Mouse (Mus musculus) limb, embryonic 15.5 days (tissue): ENCODE data around the gene Nexmif. TPM values are rescaled to one million over a fixed set of nuclear protein-coding genes. Genes with fewer than 3 reads are reported as not detected.
"Not testable (repeated sequence)": the region's sequence is repeated elsewhere in the genome, so short reads cannot be mapped to it uniquely, and the experiment has no call there.

ENCODE experiments used
- ATAC-seq: fragments of 200-750 bp; cut with Nextera tagmentation; 2 replicates; pipeline ENCODE4 v1.8.0; 2017; ENCODE audit warnings: low read depth, moderate TSS enrichment; ENCODE audit not compliant: insufficient number of reproducible peaks, low FRiP score, low TSS enrichment
- H3K27ac ChIP-seq: fragments of 300-500 bp; sonication (generic); 2 replicates; pipeline ENCODE4 v1.5.1; 2015; ENCODE audit warnings: moderate library complexity, mild to moderate bottlenecking, inconsistent platforms
- H3K27me3 ChIP-seq: fragments of 300-500 bp; sonication (generic); 2 replicates; pipeline ENCODE4 v1.6.1; 2015; ENCODE audit warnings: inconsistent platforms
- H3K36me3 ChIP-seq: fragments of 300-500 bp; sonication (generic); 2 replicates; pipeline ENCODE4 v1.6.1; 2015; ENCODE audit warnings: inconsistent platforms
- H3K4me1 ChIP-seq: fragments of 300-500 bp; sonication (generic); 2 replicates; pipeline ENCODE4 v1.6.1; 2015; ENCODE audit warnings: inconsistent platforms
- H3K4me2 ChIP-seq: fragments of 300-500 bp; sonication (generic); 2 replicates; pipeline ENCODE4 v1.6.1; 2015; ENCODE audit warnings: mild to moderate bottlenecking, inconsistent platforms
- H3K4me3 ChIP-seq: fragments of 300-500 bp; sonication (generic); 2 replicates; pipeline ENCODE4 v1.5.1; 2015; ENCODE audit warnings: mild to moderate bottlenecking, inconsistent platforms
- H3K9ac ChIP-seq: fragments of 300-500 bp; sonication (generic); 2 replicates; pipeline ENCODE4 v1.6.1; 2015; ENCODE audit warnings: inconsistent platforms
- H3K9me3 ChIP-seq: fragments of 300-500 bp; sonication (generic); 2 replicates; pipeline ENCODE4 v1.6.1; 2016; ENCODE audit warnings: inconsistent platforms
- WGBS: fragments of 180-500 bp; shearing (Covaris S2); methylation state at CpG from one replicate; pipeline ENCODE4 v1.1.7; 2015; 5-methylcytosine and 5-hydroxymethylcytosine counted together
- polyA plus RNA-seq: library from polyadenylated mRNA; unstranded; fragments of >200 nt; fragmentation: Nextera tagmentation; extraction: Ambion mirVana; gene quantifications from 2 replicates; pipeline ENCODE4 v1.2.1, GENCODE M21; 2015

Gene Nexmif
- polyA plus RNA-seq: 2.7 and 3.3 TPM in 2 replicates

DNA sequence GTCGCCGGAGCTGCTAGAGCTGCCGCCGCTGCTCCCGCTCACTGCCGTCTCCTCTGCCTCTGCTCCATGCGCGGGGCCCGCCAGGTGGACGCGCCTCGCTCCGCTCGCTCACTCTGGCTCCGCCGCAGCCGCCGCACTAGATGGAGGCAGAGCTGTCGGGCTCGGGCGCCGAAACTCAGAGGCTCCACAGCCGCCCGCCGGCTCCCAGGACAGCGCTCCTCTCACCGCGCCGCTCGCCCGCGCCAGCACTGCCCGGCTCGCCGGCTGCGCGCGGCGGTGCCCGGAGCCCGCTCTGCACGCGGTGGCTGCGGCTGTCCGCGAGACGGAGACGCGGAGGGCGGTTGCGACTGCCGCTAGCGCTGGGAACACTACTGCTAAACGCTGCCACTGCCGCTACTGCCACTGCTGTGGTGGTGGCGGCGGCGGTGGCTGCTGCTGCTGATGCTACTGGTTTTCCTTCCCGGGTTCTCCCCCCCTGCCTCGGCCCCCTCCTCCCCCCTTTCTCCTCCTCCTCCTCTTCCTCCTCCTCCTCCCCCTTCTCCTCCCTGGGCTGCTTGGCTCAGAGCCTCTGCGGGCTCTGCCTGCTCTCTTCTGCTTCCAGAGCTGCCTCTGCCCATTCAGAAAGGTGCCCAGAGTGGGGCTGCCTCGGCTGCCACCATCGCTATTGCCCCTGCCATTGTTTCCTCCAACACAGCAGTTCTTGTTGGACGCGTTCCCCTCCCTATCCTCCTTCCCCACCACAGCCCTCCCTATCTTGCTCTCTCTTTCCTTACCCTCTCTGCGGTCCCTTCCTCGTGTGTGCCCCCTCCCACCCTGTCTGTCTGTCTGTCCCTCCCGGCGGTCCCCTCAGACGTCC is at the start of gene Nexmif:
Gene Nexmif (minus strand): TSS at position 450 of the 856 bp plus-strand sequence.
- Histone ChIP-seq H3K4me2 (peak within 1 kb of the TSS; percentile 64), H3K27me3 (peaks cover 35% of the 10 kb centered on the region), H3K27ac (peak within 1 kb of the TSS; percentile 78), H3K9ac (peak within 1 kb of the TSS; percentile 37), H3K9me3 (no peaks in the 10 kb centered on the region), H3K36me3 (no peaks in the 10 kb centered on the region), H3K4me1 (no peaks in the 10 kb centered on the region), H3K4me3 (peak within 1 kb of the TSS; percentile 55)
- 20% methylated on average over 57 of the region's 70 CpGs for WGBS
- ATAC-seq: peak; percentile 72; the same call in 1 of the 2 replicates

DNA sequence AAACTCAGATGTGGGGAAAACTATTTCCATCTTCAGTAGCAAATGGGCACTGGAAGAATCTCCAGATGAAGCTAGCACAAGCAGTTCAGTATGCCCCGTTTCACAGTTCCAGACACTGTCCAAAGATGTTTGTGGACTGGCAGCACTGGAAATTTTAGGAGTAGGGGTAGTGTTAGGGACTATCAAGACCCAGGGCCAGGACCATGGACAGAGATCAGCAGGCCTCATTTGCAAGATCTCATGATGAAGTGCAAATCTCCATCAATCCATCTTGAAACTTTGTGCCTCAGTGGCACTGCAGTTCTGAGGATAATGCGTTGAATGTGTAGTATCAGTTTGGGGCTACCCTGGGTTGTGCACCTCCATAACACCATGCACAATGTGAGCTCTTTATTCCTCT is 7.7 kb upstream of the Nexmif start:
- Histone ChIP-seq H3K4me2 (no peak overlapping the region), H3K4me3 (no peak overlapping the region), H3K27ac (no peak overlapping the region), H3K27me3 (no peaks in the 10 kb centered on the region; the same call in 1 of the 2 replicates), H3K9me3 (no peaks in the 10 kb centered on the region), H3K36me3 (no peaks in the 10 kb centered on the region), H3K4me1 (no peaks in the 10 kb centered on the region), H3K9ac (no peak overlapping the region)
- no peak for ATAC-seq
- 65% methylated on average over 2 of the region's 2 CpGs for WGBS

DNA sequence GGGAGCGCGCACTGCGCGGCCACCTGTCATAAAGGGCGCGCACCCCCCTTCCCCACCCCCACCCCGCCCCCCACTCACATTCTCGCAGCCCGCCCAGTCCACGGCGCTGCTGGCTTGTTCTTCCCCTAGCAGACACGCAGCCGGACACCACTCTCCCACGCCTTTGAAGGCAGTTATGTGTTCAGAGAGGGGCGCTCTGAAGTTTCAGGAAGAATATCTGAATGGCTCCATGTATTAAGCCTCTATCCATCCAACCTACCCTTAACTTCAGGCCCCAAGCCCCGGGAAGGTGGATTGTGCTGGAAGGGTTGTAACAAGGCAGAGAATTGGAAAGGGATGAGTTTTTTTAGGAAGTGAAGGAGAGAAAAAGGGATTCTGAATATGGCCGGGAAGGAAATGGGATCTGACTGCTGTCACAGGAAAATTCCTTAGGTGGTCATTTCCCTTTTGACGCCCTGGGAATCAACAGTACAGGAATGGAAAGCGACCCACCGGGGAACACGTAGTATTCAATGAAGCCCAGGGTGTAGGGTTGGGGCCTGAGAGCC is 681 bp upstream of the Nexmif start:
- H3K27me3 ChIP-seq: peaks cover 30% of the 10 kb centered on the region
- H3K36me3 ChIP-seq: no peaks in the 10 kb centered on the region
- no peaks in the 10 kb centered on the region for H3K9me3 ChIP-seq
- H3K9ac ChIP-seq: no peak overlapping the region
- H3K4me1 ChIP-seq: no peaks in the 10 kb centered on the region
- H3K27ac ChIP-seq: no peak overlapping the region
- peak overlapping the region; percentile 64 for H3K4me2 ChIP-seq
- 25% methylated on average over 21 of the region's 21 CpGs for WGBS
- H3K4me3 ChIP-seq: peak overlapping the region; percentile 55
- no peak for ATAC-seq

DNA sequence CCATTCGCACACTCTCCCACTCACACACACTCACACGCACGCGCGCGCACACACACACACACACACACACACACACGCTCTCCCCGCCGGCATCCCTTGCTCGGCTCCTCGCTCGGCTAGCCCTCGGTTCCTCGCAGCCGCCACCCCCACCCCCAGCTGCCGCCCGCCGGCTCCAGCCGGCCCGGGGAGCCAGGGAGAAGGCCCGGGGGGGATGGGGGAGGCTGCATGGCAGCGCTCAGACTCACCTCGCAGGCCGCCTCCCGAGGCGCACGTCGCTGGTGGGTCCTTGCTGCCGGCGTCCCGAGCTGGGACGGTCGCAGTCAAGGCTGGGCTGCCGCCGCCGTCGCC is 623 bp downstream of the Nexmif start:
- peak overlapping the region; percentile 78 for H3K27ac ChIP-seq
- 36% methylated on average over 16 of the region's 37 CpGs for WGBS
- ATAC-seq: peak; percentile 63
- H3K4me1 ChIP-seq: no peaks in the 10 kb centered on the region
- H3K9me3 ChIP-seq: no peaks in the 10 kb centered on the region
- H3K27me3 ChIP-seq: peaks cover 35% of the 10 kb centered on the region
- peak overlapping the region; percentile 64 for H3K4me2 ChIP-seq
- peak overlapping the region; percentile 55 for H3K4me3 ChIP-seq
- peak overlapping the region; percentile 37 for H3K9ac ChIP-seq
- no peaks in the 10 kb centered on the region for H3K36me3 ChIP-seq

DNA sequence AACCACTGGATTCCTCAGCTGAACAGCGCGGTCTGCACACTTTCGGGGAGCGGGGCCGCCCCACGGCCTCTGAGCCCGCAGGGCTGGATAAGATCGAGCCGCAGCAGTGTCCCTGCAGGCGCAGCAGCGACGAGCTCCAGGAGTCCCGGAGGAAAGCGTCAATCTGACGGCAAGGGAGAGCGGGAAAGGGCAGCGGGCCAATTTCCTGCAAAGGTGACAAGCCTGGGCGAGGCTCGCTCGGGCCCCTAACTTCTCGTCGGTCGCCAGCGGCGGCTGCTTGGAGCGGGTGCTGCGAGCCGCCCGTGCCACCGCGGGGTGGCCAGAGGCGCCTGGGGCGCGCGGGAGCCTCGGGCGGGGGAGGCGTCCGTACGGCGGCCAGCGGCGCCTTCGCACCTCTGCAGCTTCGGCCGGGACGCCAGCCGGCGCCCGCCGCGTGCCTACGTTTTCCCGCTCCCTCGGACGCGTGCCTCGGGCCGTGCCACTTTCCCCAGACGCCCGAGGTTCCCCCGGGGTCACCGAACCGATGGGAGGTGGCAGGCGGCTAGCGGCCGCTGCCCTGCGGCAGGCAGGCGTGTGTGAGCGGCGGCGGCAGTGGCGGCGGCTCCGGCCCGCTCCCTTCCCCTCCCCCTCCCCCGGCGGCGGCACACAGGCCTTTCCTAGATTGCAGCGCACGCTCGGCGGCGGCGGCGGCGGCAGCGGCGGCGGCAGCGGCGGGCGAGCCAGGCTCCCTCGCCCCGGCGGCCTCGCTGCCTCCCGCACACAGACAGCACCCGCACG is 1.2 kb downstream of the Nexmif start:
- Histone ChIP-seq H3K36me3 (no peaks in the 10 kb centered on the region), H3K4me3 (peak overlapping the region; percentile 55), H3K27me3 (peaks cover 35% of the 10 kb centered on the region), H3K9ac (peak overlapping the region; percentile 37; the same call in 1 of the 2 replicates), H3K4me1 (no peaks in the 10 kb centered on the region), H3K4me2 (peak overlapping the region; percentile 64), H3K9me3 (no peaks in the 10 kb centered on the region), H3K27ac (peak overlapping the region; percentile 78)
- 33% methylated on average over 61 of the region's 100 CpGs for WGBS
- ATAC-seq: 0 out of 2 replicates have a peak, but pooled peaks have one; percentile 35

DNA sequence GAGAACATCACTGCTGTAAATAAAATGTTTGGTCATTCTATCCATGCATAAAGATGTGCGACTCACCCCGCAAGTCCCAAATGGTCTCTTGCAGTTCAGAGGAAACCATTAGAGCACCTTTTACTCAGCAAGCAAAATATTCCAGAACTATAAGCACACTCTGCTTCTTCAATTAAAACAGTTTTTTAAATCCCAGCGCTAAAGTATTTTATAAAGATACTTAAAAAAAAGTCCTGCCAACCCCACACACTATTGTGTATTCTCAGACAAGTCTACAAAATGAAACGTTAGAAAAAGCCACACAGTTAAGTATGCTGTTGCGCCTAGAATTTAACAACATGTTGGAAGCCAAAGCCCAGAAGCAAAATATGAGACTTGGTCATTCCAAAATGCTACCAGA is 1.9 kb downstream of the Nexmif start:
- Histone ChIP-seq H3K27me3 (peaks cover 35% of the 10 kb centered on the region), H3K36me3 (no peaks in the 10 kb centered on the region), H3K4me1 (no peaks in the 10 kb centered on the region), H3K4me3 (peak overlapping the region; percentile 55), H3K9ac (no peak overlapping the region), H3K4me2 (peak overlapping the region; percentile 64), H3K9me3 (no peaks in the 10 kb centered on the region), H3K27ac (no peak overlapping the region)
- 45% methylated on average over 5 of the region's 5 CpGs for WGBS
- ATAC-seq: no peak

DNA sequence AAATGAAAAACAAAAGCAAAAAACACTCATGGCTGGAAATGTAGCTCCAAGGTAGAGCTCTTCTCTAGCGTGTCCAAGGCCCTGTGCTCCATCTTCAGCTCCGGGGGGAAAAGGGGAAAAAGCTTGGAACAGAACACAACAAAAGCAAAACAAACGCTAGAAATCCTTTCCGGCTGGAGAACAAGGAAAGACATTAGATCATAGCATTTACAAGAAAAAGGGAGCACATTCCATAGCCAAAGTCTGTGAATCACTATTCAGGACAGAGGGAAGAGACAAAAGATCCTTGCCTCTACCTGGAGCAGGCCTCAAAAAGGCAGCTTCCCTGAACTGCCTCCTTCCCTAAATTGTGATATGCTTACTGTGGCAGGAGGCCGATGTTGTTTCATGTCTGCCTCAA is 4.4 kb downstream of the Nexmif start:
- Histone ChIP-seq H3K9ac (no peak overlapping the region), H3K36me3 (no peaks in the 10 kb centered on the region), H3K9me3 (no peaks in the 10 kb centered on the region), H3K27me3 (peaks cover 23% of the 10 kb centered on the region), H3K4me1 (no peaks in the 10 kb centered on the region), H3K27ac (no peak overlapping the region), H3K4me2 (no peak overlapping the region), H3K4me3 (no peak overlapping the region)
- 75% methylated on average over 5 of the region's 5 CpGs for WGBS
- ATAC-seq: no peak

DNA sequence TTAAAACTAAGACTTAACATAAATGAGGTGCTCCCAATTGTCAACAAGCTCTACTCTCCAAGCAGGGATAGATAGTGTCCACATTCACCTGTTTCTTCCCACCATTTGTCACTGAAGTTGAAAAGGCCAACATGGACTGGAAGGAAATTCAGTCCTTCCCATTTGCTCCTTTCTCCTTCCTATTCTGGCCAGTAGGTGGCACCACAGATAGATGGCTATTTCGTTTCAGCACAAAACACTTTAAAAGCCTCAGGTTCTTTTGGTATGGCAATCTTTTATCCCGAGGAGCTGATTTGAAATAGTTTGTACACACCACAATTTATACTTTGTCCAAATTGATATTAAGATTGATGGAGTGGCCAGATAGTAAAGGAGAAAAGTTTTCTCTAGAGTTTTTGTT is 21.7 kb downstream of the Nexmif start:
- Histone ChIP-seq H3K36me3 (no peaks in the 10 kb centered on the region), H3K4me3 (no peak overlapping the region), H3K9me3 (no peaks in the 10 kb centered on the region), H3K4me2 (no peak overlapping the region), H3K27ac (no peak overlapping the region), H3K27me3 (no peaks in the 10 kb centered on the region), H3K9ac (no peak overlapping the region), H3K4me1 (no peaks in the 10 kb centered on the region)
- WGBS: 28% methylated on average over 2 of the region's 2 CpGs
- ATAC-seq: no peak

DNA sequence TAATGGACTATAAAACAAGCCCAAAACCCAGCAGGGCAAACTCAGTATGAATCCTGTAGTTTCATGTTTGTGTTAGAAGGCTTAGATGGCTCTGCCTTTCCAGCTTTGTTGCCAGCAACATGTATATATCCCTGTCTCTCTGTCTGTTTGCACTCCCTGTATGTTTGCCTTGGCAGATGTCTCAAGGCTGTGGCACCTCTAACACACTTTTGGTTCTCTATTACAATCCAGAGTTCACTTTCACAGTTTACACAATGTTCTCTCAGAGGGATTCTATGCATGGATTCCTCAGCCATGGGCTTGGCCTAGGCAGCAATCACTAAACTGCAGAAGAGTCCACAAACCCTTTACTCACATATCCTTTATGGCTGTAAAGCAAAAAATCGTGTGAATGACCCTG is 50.9 kb downstream of the Nexmif start:
- Histone ChIP-seq H3K9ac (no peak overlapping the region), H3K27ac (no peak overlapping the region), H3K4me3 (no peak overlapping the region), H3K27me3 (no peaks in the 10 kb centered on the region), H3K4me1 (no peaks in the 10 kb centered on the region), H3K36me3 (no peaks in the 10 kb centered on the region), H3K9me3 (no peaks in the 10 kb centered on the region), H3K4me2 (no peak overlapping the region)
- ATAC-seq: no peak
- WGBS: 27% methylated on average over 1 of the region's 1 CpGs

DNA sequence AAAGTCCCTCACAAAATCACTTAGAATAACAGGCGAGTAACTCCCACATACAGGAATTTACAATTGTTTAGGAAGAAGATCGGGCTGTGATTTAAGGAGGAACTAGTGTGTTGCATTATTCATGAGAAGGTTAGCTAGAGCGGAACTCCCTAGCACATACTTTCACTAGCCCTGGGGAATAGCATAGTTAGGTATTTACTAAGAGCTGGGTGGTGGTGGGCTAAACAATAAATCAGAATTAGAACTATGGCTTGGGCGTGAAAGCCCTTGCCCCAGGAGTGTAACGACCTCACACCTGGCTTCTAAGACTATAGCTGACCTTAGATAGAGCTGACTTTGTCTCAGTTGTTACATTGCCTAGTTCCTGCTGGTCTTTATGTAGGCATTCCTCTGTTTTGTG is 85.7 kb downstream of the Nexmif start:
- not testable (repeated sequence) for ATAC-seq, H3K4me2 ChIP-seq, H3K27me3 ChIP-seq, H3K9me3 ChIP-seq, H3K27ac ChIP-seq, H3K9ac ChIP-seq, H3K4me1 ChIP-seq, H3K4me3 ChIP-seq, H3K36me3 ChIP-seq
- WGBS: 67% methylated on average over 5 of the region's 5 CpGs

DNA sequence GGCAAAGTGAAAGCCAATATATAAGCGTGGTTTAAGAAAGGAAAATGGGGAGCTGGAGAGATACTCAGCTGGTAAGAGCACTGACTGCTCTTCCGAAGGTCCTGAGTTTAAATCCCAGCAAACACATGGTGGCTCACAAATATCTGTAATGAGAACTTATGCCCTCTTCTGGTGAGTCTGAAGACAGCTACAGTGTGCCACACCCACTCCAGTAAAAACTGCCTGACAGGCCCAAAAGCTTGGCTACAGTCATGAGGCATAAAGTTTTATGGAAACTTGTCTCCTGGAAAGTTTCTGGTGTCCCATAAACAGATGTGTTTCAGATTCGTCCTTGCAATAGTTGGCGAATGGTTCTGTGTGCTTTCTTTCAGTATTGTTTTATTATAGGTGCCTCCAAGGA is 86.4 kb downstream of the Nexmif start:
- Histone ChIP-seq H3K9ac (no peak overlapping the region), H3K4me3 (no peak overlapping the region), H3K36me3 (no peaks in the 10 kb centered on the region), H3K9me3 (no peaks in the 10 kb centered on the region), H3K4me2 (no peak overlapping the region), H3K27me3 (no peaks in the 10 kb centered on the region), H3K4me1 (no peaks in the 10 kb centered on the region), H3K27ac (no peak overlapping the region)
- no peak for ATAC-seq
- WGBS: 51% methylated on average over 4 of the region's 4 CpGs

DNA sequence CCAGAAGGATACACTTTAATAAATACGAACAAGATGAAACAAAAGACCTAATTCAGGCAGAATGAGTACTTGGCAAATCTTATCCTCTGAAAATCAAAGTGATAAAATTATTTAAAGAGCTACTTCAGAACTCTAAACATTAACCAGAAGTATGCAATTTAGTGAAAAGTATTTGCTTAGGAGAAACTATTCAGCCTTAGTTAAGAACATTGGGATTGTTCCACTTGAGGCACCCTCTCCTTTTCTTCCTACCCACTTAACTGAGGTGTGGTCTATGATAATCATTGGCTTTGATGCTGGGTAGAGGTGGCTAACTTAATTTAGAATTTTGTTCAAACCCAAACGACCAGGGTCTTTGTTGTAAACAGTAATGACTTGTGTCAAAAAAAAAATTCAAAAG is 146.1 kb downstream of the Nexmif start:
- H3K9me3 ChIP-seq: no peaks in the 10 kb centered on the region
- WGBS: 48% methylated on average over 2 of the region's 2 CpGs
- H3K4me3 ChIP-seq: no peak overlapping the region
- no peak for ATAC-seq
- H3K36me3 ChIP-seq: no peaks in the 10 kb centered on the region
- no peaks in the 10 kb centered on the region for H3K4me1 ChIP-seq
- no peak overlapping the region for H3K27ac ChIP-seq
- no peak overlapping the region for H3K4me2 ChIP-seq
- H3K9ac ChIP-seq: no peak overlapping the region
- no peaks in the 10 kb centered on the region for H3K27me3 ChIP-seq
